Mouse (Mus musculus): ENCODE data around the gene Pear1. TPM values are rescaled to one million over a fixed set of nuclear protein-coding genes. Genes with fewer than 3 reads are reported as not detected.
"Not testable (repeated sequence)": the region's sequence is repeated elsewhere in the genome, so short reads cannot be mapped to it uniquely, and the experiment has no call there.

Gene Pear1
- polyA plus RNA-seq (2012; ENCODE audit: insufficient read depth, insufficient read length, missing spikeins): 2.7 and 4.0 TPM in 2 replicates

DNA sequence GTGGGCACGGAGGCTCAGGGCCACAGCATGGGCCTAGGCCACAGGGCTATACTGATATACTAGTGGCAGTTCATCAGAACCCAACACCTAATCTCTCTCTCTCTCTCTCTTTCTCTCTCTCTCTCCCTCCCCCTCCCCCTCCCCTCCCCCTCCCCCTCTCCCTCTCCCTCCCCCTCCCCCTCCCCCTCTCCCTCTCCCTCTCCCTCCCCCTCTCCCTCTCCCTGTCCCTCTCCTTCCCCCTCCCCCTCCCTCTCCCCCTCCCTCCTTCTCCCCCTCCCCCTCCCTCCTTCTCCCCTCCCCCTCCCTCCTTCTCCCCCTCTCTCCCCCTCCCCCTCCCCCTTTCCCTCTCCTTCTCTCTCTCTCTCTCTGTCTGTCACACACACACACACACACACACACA, at the start of gene Pear1:
Gene Pear1, minus strand, starts transcription at position 101 of the 400 bp plus-strand sequence.
- H3K4me3 ChIP-seq (ENCODE audit: insufficient read depth, low read depth, low read length); H3K4me1 ChIP-seq (ENCODE audit: control insufficient read depth, insufficient read depth, insufficient read length, low read length); H3K27ac ChIP-seq (replicated peaks; ENCODE audit: low read depth, low read length): not testable (repeated sequence)

DNA sequence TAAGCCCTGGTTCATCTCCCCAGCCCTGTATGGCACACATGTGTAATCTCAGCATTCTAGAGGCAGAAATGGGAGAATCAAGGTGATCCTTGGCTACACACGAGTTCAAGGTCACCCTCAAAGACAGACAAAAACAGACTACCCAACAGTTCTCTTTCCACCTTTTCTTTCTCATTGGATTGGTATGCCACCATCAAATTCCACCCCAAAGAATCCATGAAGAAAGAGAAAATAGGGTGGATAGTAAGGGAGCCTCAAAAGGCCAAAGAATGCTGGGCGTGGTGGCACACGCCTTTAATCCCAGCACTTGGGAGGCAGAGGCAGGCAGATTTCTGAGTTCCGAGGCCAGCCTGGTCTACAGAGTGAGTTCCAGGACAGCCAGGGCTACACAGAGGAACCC, 40.0 kb upstream of the Pear1 start:
- not testable (repeated sequence) for H3K4me3 ChIP-seq (ENCODE audit: insufficient read depth, low read depth, low read length); H3K27ac ChIP-seq (replicated peaks; ENCODE audit: low read depth, low read length)
- H3K4me1 ChIP-seq (ENCODE audit: control insufficient read depth, insufficient read depth, insufficient read length, low read length): peaks cover 13% of the 10 kb centered on the region

DNA sequence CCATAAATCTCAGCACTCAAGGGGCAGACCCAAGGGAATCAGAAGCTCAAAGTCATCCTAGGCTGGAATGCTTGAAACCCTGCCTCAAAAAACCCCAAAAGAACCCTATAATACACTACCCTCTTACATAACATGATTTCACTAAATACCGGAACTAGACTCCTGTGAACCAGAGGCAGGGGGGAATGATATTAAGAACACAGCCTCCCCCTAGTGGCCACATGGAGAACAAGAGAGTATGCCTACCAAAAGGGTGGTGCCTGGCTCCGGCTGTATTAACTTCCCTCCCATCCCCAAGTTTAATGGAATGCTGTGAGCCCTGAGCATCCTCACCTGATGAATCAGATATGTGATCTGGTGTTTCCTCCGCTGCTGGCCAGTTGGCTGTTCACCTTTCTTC, 35.7 kb upstream of the Pear1 start:
- Histone ChIP-seq H3K27ac (replicated peaks; ENCODE audit: low read depth, low read length) (no peak overlapping the region), H3K4me1 (ENCODE audit: control insufficient read depth, insufficient read depth, insufficient read length, low read length) (peaks cover 19% of the 10 kb centered on the region), H3K4me3 (ENCODE audit: insufficient read depth, low read depth, low read length) (no peak overlapping the region)

DNA sequence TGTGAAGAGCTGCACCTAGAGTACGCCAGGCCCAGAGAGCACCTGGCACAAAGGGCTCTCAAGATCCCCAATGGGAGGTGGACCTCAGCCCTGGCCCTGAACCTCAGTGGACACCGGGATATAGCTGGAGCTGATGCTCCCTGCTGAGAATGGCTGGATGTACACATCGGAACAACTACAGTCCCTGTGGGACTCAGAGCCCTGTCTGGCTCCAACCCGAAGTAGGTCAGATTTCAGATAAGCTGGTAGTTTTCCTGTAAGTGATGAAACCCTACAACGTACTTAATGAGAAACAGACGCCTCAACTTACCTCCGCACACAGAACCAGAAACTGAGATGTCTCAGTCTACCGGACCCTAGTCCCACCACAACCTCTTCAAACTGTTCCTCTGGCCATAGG, 33.6 kb upstream of the Pear1 start:
- no peak overlapping the region for H3K4me3 ChIP-seq (ENCODE audit: insufficient read depth, low read depth, low read length)
- H3K27ac ChIP-seq (replicated peaks; ENCODE audit: low read depth, low read length): no peak overlapping the region
- peaks cover 19% of the 10 kb centered on the region for H3K4me1 ChIP-seq (ENCODE audit: control insufficient read depth, insufficient read depth, insufficient read length, low read length)

DNA sequence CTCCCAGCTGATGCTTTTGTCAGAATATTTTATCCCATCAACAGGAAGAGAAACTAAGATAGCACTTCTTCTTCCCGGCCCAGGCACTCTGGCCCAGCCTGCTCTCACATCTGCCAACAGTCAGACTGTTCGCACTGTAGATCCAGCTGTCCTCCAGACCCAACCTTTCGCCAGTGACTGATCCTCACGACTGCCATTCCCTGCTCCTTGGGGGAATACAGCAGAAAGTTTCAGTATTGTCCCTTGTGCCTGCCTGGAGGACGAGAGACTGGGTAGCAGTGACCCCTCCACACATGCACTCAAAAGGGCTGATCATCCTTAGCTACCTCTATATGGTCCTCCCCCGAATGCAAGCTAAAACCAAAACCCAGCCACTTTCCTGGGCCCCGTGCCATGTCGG, 31.8 kb upstream of the Pear1 start:
- H3K4me3 ChIP-seq (ENCODE audit: insufficient read depth, low read depth, low read length): no peak overlapping the region
- H3K4me1 ChIP-seq (ENCODE audit: control insufficient read depth, insufficient read depth, insufficient read length, low read length): 0 out of 2 replicates have a peak, but pooled peaks cover 6% of the 10 kb centered on the region
- H3K27ac ChIP-seq (replicated peaks; ENCODE audit: low read depth, low read length): no peak overlapping the region

DNA sequence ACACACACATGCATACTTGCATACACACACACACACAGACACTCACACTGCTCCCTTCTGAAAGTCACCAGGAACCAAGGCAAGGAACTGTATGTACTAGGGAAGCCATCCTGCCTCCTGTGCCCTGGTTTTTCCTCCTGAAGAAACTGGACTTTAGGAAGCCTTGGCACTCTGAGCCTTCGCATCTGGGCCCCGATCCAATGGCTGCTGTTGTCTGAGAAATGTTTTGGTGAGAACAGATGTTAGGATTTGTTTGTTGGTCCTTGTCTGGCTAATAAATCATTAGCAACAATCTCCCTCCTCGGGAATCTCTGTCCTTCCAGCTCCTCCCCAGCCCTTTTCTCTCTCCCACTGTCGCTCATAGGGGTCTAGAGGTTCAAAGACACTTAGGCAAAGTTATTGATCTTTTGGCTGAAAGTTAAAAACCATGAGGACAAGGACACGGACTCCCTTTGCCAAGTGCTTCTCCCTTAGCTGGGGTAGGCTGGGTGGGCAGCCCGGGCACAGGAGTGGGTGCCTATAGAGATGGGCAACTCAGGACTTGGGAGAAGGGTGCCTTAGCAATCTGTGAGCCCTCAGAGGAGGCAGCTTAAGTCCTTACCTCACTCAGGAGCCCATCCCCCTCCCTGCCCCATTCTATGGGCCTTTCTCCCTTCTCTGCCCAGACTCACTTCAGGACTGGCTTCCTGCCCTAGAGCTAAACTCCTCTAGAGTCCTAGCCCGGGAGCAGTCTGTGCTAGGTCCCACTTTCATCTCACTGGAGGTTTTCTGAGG, 30.9 kb upstream of the Pear1 start:
- Histone ChIP-seq H3K4me3 (ENCODE audit: insufficient read depth, low read depth, low read length) (no peak overlapping the region), H3K4me1 (ENCODE audit: control insufficient read depth, insufficient read depth, insufficient read length, low read length) (0 out of 2 replicates have a peak, but pooled peaks cover 5% of the 10 kb centered on the region), H3K27ac (replicated peaks; ENCODE audit: low read depth, low read length) (no peak overlapping the region)

DNA sequence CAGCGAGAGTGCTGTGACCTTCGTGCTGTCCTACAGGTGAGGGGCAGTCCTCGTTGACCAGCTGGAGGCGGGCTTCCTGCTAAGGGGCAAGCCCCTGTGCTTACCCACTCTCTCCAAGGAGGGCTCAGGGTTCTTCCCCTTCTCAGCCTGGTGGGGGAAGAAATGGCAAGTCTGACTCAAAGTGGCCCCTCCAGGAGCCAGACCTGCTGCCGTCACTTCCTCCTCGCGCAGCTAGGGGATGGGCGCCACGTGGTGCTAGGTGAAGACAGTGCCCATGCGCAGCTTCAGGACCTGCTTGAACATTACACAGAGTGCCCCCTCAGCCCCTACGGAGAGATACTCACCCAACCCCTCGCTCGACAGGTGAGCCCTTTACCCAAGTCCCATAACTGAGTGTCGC, 25.0 kb upstream of the Pear1 start:
- Histone ChIP-seq H3K4me1 (ENCODE audit: control insufficient read depth, insufficient read depth, insufficient read length, low read length) (no peaks in the 10 kb centered on the region; the same call in 1 of the 2 replicates), H3K4me3 (ENCODE audit: insufficient read depth, low read depth, low read length) (no peak overlapping the region), H3K27ac (replicated peaks; ENCODE audit: low read depth, low read length) (no peak overlapping the region)

DNA sequence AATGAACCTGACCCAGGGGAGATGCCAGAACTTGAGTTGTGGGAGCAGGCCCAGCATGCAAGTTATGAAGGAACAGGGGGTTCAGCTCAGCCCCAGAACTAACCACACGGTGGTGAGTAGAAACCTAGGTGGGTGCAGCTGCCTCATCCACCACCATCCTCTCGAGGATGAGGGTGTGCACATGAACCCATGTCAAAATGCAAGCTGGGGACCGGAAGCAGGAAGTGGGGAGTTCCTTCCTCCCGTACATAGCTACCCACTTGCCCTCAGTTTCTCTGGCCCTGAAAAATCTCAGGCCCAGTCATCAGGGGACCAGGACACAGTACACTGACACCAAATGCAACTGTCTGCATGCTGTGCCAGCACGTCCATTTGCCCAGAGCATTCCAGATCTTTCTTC, 23.6 kb upstream of the Pear1 start:
- H3K27ac ChIP-seq (replicated peaks; ENCODE audit: low read depth, low read length): no peak overlapping the region
- no peak overlapping the region for H3K4me3 ChIP-seq (ENCODE audit: insufficient read depth, low read depth, low read length)
- H3K4me1 ChIP-seq (ENCODE audit: control insufficient read depth, insufficient read depth, insufficient read length, low read length): no peaks in the 10 kb centered on the region; the same call in 1 of the 2 replicates

DNA sequence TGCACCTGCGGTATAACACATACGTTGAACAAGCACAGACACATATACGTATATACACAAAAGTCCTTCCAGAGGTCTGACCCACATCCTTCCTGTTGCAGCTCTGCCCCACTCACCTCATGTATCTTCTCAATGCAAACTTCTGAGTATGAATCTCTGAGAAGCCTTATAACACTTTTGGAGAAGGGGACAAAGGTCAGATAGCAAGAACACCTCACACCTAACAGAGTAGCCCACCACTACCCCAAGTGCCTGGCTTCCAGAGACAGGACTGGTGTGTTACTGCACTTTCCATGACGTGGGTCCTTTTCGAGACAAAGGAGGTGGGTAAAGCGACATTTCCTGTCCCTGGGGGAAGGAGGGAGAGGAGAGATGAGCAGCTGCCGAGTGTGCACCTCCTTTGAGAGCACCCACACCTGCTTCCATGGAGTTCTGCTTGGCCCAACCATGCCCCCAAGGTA, 22.6 kb upstream of the Pear1 start, which contains the start of gene Sh2d2a:
Gene Sh2d2a, plus strand, starts transcription at position 106 of the 461 bp plus-strand sequence.
- no peak within 1 kb of the TSS for H3K4me3 ChIP-seq (ENCODE audit: insufficient read depth, low read depth, low read length)

DNA sequence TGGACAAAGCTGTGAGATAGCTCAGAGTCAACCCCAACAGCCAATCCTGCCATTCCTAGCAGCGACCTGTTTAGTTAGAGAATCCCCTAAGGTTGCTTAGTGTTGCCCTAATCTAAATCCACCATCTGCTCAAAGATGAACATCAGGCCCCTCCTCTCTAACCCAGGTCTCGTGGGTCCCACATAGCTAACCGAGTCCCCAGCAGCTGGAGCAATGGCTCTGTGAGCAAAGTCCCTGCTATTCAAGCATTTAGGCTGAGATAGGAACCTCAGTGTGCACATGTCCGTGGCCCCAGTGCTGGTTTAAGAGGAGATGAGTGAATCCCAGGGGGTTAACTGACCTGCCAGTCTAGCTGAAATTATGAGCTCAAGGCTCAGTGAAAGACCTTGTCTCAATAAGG, 22.1 kb upstream of the Pear1 start:
- H3K4me3 ChIP-seq (ENCODE audit: insufficient read depth, low read depth, low read length): no peak overlapping the region
- H3K27ac ChIP-seq (replicated peaks; ENCODE audit: low read depth, low read length): no peak overlapping the region
- H3K4me1 ChIP-seq (ENCODE audit: control insufficient read depth, insufficient read depth, insufficient read length, low read length): no peaks in the 10 kb centered on the region; the same call in 1 of the 2 replicates

More for the DNA sequence above, 22.6 kb upstream of the Pear1 start, which contains the start of gene Sh2d2a:
- H3K27ac ChIP-seq (replicated peaks; ENCODE audit: low read depth, low read length): no peak within 1 kb of the TSS
- H3K4me1 ChIP-seq (ENCODE audit: control insufficient read depth, insufficient read depth, insufficient read length, low read length): no peaks in the 10 kb centered on the region; the same call in 1 of the 2 replicates

DNA sequence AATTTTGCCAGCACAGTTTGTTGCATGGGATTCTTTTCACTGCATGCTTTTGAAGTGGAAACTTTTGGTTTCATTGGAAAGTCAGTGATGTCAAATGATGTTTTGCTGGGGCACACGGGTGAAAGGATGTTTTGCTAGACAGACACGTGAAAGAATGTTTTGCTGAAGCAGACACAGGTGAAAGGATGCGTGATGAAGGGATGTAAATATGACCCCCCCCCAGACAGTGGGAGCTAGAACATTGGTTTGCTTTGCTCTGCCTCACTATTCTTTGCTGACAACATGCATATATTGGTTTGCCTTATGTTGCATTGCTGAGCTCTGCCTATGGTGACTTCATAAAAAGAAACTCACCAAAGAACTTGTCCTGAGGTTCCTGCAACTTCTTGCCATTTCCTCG, 20.9 kb upstream of the Pear1 start:
- Histone ChIP-seq H3K4me3 (ENCODE audit: insufficient read depth, low read depth, low read length) (no peak overlapping the region), H3K4me1 (ENCODE audit: control insufficient read depth, insufficient read depth, insufficient read length, low read length) (no peaks in the 10 kb centered on the region; the same call in 1 of the 2 replicates), H3K27ac (replicated peaks; ENCODE audit: low read depth, low read length) (no peak overlapping the region)

DNA sequence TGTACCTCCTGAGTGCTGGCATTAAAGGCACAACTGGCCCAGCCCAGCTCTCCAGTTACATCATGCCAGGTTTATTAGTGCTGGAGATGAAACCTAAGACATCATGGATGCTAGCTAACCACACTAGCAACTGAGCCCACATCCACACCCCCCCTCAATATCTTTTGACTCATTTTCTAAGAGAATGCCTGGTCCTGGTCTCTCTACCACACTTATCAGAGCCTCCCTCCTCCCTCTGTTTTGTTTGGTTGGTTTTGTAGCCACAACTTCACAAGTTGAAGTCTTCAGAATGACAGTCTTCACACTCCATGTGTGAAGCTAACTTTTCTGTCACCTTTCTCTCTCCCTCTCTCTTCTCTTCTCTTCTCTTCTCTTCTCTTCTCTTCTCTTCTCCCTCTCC, 16.8 kb upstream of the Pear1 start:
- H3K4me3 ChIP-seq (ENCODE audit: insufficient read depth, low read depth, low read length): no peak overlapping the region
- no peak overlapping the region for H3K27ac ChIP-seq (replicated peaks; ENCODE audit: low read depth, low read length)
- no peaks in the 10 kb centered on the region for H3K4me1 ChIP-seq (ENCODE audit: control insufficient read depth, insufficient read depth, insufficient read length, low read length)

DNA sequence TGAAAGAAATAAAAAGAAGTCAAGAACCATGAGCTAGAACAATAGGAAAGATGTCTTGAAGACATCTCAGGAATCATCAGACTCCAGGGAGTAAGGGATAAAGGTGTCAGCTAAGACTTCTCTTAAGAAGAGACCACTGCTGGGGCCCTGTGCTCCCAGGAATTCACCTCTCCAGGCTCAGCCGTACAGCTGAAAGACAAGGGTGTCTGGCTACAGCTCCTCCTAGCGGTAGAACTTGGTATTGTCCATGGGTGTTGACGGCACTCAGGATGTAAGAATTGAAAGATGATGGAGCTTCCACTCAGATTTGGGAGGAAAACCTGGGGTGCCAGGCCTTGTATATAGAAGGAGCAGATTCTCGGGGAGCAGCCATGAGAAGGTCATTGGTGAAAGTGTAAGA, 14.5 kb upstream of the Pear1 start:
- Histone ChIP-seq H3K4me3 (ENCODE audit: insufficient read depth, low read depth, low read length) (no peak overlapping the region), H3K4me1 (ENCODE audit: control insufficient read depth, insufficient read depth, insufficient read length, low read length) (no peaks in the 10 kb centered on the region), H3K27ac (replicated peaks; ENCODE audit: low read depth, low read length) (no peak overlapping the region)

DNA sequence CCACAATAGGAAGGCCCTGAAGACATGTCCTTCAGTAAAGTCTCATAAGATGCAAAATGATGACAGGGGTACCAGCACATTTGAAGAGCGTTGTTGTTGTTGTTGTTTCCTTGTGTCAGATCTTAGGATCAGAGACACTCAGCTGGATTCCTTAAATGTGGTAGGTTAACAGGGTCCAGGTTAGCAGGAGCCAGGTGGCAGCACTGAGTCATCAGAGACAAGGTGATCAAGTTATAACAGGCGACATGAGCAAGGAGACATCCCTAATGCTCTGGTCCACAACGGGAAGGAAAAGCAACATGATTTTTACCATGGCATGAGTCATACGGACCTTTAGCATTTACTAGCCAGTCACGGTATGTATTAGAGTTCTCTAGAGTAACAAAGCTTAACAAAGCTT, 9.4 kb upstream of the Pear1 start:
- H3K4me1 ChIP-seq (ENCODE audit: control insufficient read depth, insufficient read depth, insufficient read length, low read length): no peaks in the 10 kb centered on the region
- no peak overlapping the region for H3K27ac ChIP-seq (replicated peaks; ENCODE audit: low read depth, low read length)
- H3K4me3 ChIP-seq (ENCODE audit: insufficient read depth, low read depth, low read length): no peak overlapping the region

DNA sequence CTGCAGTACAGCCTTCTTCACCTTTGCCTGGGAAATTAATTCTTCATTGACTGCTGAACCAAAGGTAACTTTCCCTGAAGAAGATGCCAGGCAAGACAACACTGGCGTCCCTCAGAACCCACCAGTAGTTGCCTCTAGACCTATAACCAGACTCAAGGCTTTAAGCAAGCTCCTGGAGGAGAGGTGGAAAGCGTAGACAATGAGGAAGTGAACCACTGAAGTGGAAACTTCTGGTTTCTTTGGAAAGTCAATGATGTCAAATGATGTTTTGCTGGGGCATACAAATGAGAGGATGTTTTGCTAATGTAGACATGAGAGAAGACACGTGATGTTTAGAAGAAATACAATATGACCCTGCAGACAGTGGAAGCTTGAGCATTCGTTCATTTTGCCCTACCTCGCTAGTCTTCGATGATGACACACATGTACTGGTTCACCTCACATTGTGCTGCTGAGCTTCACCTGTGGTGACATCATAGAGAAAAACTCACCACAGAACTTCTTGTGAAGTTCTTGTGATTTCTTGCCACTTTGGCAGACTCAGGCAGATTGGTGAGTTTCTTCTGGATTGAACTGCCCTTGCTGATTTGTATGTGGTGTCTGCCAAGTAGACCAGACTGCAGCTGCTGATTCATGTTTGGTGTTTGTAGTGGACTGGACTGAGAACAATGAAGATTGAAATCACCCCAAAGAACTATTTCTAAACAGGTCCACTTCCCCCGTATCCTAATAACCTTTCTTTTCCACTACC, 8.2 kb upstream of the Pear1 start:
- H3K4me3 ChIP-seq (ENCODE audit: insufficient read depth, low read depth, low read length): no peak overlapping the region
- H3K4me1 ChIP-seq (ENCODE audit: control insufficient read depth, insufficient read depth, insufficient read length, low read length): no peaks in the 10 kb centered on the region
- H3K27ac ChIP-seq (replicated peaks; ENCODE audit: low read depth, low read length): no peak overlapping the region

Data from brown adipose tissue, adult 24 weeks (tissue).